Mouse (Mus musculus): ENCODE results near the gene Wdr82. TPM values are rescaled to one million over a fixed set of nuclear protein-coding genes. Genes with fewer than 3 reads are reported as not detected.
A peak's percentile ranks its signal among the peaks of the same experiment; 100 is the strongest.

Gene Wdr82
- 54.7 and 56.4 TPM in 2 replicates for polyA plus RNA-seq (2014; fragmentation: Nextera tagmentation; extraction: Ambion mirVana)

DNA sequence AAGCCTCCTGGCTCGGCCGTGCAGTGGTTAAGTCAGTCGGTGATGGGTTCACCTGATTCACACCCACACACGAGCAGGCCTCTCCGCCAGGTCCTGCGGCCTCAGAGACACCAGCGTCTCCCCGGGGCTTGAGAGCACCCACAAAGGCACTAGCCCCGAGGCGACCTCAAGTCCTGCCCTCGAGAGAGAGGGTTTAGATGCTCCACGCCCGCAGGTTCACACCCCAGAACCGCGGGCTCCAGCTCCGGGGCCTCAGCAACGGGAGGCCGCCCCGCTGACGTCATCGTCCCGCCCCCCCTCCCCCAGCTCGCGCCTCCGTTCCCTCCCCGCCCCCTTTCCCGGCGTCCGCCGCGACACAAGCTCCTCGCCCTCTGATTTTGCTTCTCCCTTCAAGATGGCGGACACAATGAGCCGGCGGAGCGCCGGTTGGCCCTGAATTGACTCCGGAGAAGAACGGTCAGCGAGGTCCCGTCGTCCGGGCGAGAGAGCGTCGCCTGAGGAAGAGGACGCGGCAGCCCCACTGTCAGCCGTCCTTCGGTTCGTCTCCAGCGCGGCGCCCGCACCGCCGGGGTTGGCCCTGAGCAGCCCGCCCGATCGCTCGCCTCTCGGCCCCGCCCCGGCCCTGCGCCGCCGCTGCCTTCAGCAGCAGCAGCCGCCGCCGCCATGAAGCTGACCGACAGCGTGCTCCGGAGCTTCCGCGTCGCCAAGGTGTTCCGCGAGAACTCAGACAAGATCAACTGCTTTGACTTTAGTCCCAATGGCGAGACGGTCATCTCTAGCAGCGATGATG lies at the start of gene Wdr82:
TSS of gene Wdr82 (plus strand) at position 373 of the 790 bp plus-strand sequence.
- peak within 1 kb of the TSS; percentile 94 for H3K4me3 ChIP-seq (ENCODE audit: low read depth, low read length)
- H3K4me2 ChIP-seq (ENCODE audit: low read length) = peak within 1 kb of the TSS; percentile 87
- peak within 1 kb of the TSS; percentile 93 for H3K9ac ChIP-seq (ENCODE audit: low read length)
- H3K4me1 ChIP-seq (ENCODE audit: control insufficient read depth, insufficient read depth, low read length) = peaks cover 27% of the 10 kb centered on the region
- no peaks in the 10 kb centered on the region for H3K9me3 ChIP-seq (replicated peaks; ENCODE audit: control insufficient read depth, low read length)
- peak within 1 kb of the TSS; percentile 97 for H3K27ac ChIP-seq (ENCODE audit: low read depth, low read length)
- H3K27me3 ChIP-seq (replicated peaks; ENCODE audit: control insufficient read depth, insufficient read depth, low read length) = no peaks in the 10 kb centered on the region
- no peaks in the 10 kb centered on the region for H3K36me3 ChIP-seq (ENCODE audit: control insufficient read depth, insufficient read depth, low read length)
- DNase-seq (ENCODE audit: low spot score) = peak; percentile 95
- ATAC-seq = peak; percentile 92
- WGBS = under 1% methylated on average over 68 of the region's 81 CpGs

DNA sequence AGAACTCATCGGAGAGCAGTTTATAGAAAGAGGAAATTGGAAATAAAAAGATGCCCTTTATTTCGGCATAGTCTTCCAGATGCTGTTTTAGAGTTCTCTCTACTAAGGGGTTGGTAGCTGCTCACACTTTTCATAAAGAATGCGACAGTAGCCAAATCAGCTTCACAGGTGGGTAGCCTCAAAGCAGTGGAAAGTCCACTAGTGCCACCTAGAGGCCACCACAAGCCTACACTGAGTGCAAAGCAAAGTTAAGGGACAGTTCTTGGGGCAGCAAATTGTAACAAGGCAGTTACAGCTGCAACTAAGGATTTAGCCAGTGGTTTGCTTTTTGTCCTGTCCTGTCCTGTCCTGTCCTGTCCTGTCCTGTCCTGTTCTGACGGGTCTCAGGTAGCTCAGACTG lies 47.1 kb upstream of the Wdr82 start:
- no peaks in the 10 kb centered on the region for H3K36me3 ChIP-seq (ENCODE audit: control insufficient read depth, insufficient read depth, low read length)
- H3K9ac ChIP-seq (ENCODE audit: low read length) = no peak overlapping the region
- no peak overlapping the region for H3K4me3 ChIP-seq (ENCODE audit: low read depth, low read length)
- no peak for ATAC-seq
- H3K27ac ChIP-seq (ENCODE audit: low read depth, low read length) = no peak overlapping the region
- WGBS = 46% methylated on average over 4 of the region's 4 CpGs
- DNase-seq (ENCODE audit: low spot score) = peak; percentile 76
- peaks cover 19% of the 10 kb centered on the region for H3K4me1 ChIP-seq (ENCODE audit: control insufficient read depth, insufficient read depth, low read length)
- no peaks in the 10 kb centered on the region for H3K9me3 ChIP-seq (replicated peaks; ENCODE audit: control insufficient read depth, low read length)
- H3K4me2 ChIP-seq (ENCODE audit: low read length) = no peak overlapping the region
- no peaks in the 10 kb centered on the region for H3K27me3 ChIP-seq (replicated peaks; ENCODE audit: control insufficient read depth, insufficient read depth, low read length)

- Histone ChIP-seq H3K36me3 (ENCODE audit: control insufficient read depth, insufficient read depth, low read length) (no peaks in the 10 kb centered on the region), H3K4me3 (ENCODE audit: low read depth, low read length) (no peak overlapping the region), H3K9ac (ENCODE audit: low read length) (no peak overlapping the region; the same call in 1 of the 2 replicates), H3K4me2 (ENCODE audit: low read length) (no peak overlapping the region; the same call in 1 of the 2 replicates), H3K9me3 (replicated peaks; ENCODE audit: control insufficient read depth, low read length) (no peaks in the 10 kb centered on the region), H3K4me1 (ENCODE audit: control insufficient read depth, insufficient read depth, low read length) (peaks cover 20% of the 10 kb centered on the region), H3K27me3 (replicated peaks; ENCODE audit: control insufficient read depth, insufficient read depth, low read length) (no peaks in the 10 kb centered on the region), H3K27ac (ENCODE audit: low read depth, low read length) (peak overlapping the region; percentile 92)
- peak; percentile 97 for DNase-seq (ENCODE audit: low spot score)
- WGBS = 0% methylated on average over 2 of the region's 2 CpGs
- ATAC-seq = peak; percentile 95
Measured at GRCm38 (mm10) chr9:106126786-106127251, 43.9 kb upstream of the Wdr82 start.

GRCm38 (mm10) chr9:106129072-106129471 lies 41.7 kb upstream of the Wdr82 start:
- Histone ChIP-seq H3K27ac (ENCODE audit: low read depth, low read length) (no peak overlapping the region), H3K4me2 (ENCODE audit: low read length) (no peak overlapping the region), H3K4me3 (ENCODE audit: low read depth, low read length) (no peak overlapping the region), H3K36me3 (ENCODE audit: control insufficient read depth, insufficient read depth, low read length) (no peaks in the 10 kb centered on the region), H3K9ac (ENCODE audit: low read length) (no peak overlapping the region), H3K27me3 (replicated peaks; ENCODE audit: control insufficient read depth, insufficient read depth, low read length) (no peaks in the 10 kb centered on the region), H3K9me3 (replicated peaks; ENCODE audit: control insufficient read depth, low read length) (no peaks in the 10 kb centered on the region), H3K4me1 (ENCODE audit: control insufficient read depth, insufficient read depth, low read length) (peaks cover 20% of the 10 kb centered on the region)
- ATAC-seq (no peak), DNase-seq (ENCODE audit: low spot score) (no peak)
- WGBS = 88% methylated on average over 2 of the region's 2 CpGs

- Histone ChIP-seq H3K9ac (ENCODE audit: low read length) (no peak overlapping the region), H3K36me3 (ENCODE audit: control insufficient read depth, insufficient read depth, low read length) (no peaks in the 10 kb centered on the region), H3K9me3 (replicated peaks; ENCODE audit: control insufficient read depth, low read length) (no peaks in the 10 kb centered on the region), H3K27me3 (replicated peaks; ENCODE audit: control insufficient read depth, insufficient read depth, low read length) (no peaks in the 10 kb centered on the region), H3K4me3 (ENCODE audit: low read depth, low read length) (no peak overlapping the region), H3K4me1 (ENCODE audit: control insufficient read depth, insufficient read depth, low read length) (peaks cover 20% of the 10 kb centered on the region), H3K4me2 (ENCODE audit: low read length) (no peak overlapping the region), H3K27ac (ENCODE audit: low read depth, low read length) (no peak overlapping the region)
- ATAC-seq = no peak
- no peak for DNase-seq (ENCODE audit: low spot score)
- WGBS = 82% methylated on average over 7 of the region's 7 CpGs
Measured at GRCm38 (mm10) chr9:106130250-106130649, 40.5 kb upstream of the Wdr82 start.

GRCm38 (mm10) chr9:106137671-106138216 lies 33.0 kb upstream of the Wdr82 start:
- Histone ChIP-seq H3K9me3 (replicated peaks; ENCODE audit: control insufficient read depth, low read length) (no peaks in the 10 kb centered on the region), H3K36me3 (ENCODE audit: control insufficient read depth, insufficient read depth, low read length) (no peaks in the 10 kb centered on the region), H3K4me3 (ENCODE audit: low read depth, low read length) (no peak overlapping the region), H3K27me3 (replicated peaks; ENCODE audit: control insufficient read depth, insufficient read depth, low read length) (peaks cover 16% of the 10 kb centered on the region; the same call in 1 of the 2 replicates), H3K4me1 (ENCODE audit: control insufficient read depth, insufficient read depth, low read length) (peaks cover 12% of the 10 kb centered on the region), H3K9ac (ENCODE audit: low read length) (no peak overlapping the region), H3K27ac (ENCODE audit: low read depth, low read length) (no peak overlapping the region), H3K4me2 (ENCODE audit: low read length) (no peak overlapping the region)
- no peak for DNase-seq (ENCODE audit: low spot score)
- WGBS = 38% methylated on average over 10 of the region's 10 CpGs
- no peak for ATAC-seq

- Histone ChIP-seq H3K27ac (ENCODE audit: low read depth, low read length) (no peak overlapping the region; the same call in 1 of the 2 replicates), H3K9me3 (replicated peaks; ENCODE audit: control insufficient read depth, low read length) (no peaks in the 10 kb centered on the region), H3K4me1 (ENCODE audit: control insufficient read depth, insufficient read depth, low read length) (peaks cover 23% of the 10 kb centered on the region), H3K4me3 (ENCODE audit: low read depth, low read length) (no peak overlapping the region), H3K36me3 (ENCODE audit: control insufficient read depth, insufficient read depth, low read length) (no peaks in the 10 kb centered on the region), H3K27me3 (replicated peaks; ENCODE audit: control insufficient read depth, insufficient read depth, low read length) (peaks cover 17% of the 10 kb centered on the region; the same call in 1 of the 2 replicates), H3K9ac (ENCODE audit: low read length) (no peak overlapping the region), H3K4me2 (ENCODE audit: low read length) (no peak overlapping the region)
- peak; percentile 91 for DNase-seq (ENCODE audit: low spot score)
- ATAC-seq = peak; percentile 72
- WGBS = 3% methylated on average over 10 of the region's 10 CpGs
Measured at GRCm38 (mm10) chr9:106139763-106140162, 31.0 kb upstream of the Wdr82 start.

- Histone ChIP-seq H3K9ac (ENCODE audit: low read length) (no peak overlapping the region), H3K4me1 (ENCODE audit: control insufficient read depth, insufficient read depth, low read length) (peaks cover 23% of the 10 kb centered on the region), H3K4me2 (ENCODE audit: low read length) (no peak overlapping the region), H3K36me3 (ENCODE audit: control insufficient read depth, insufficient read depth, low read length) (no peaks in the 10 kb centered on the region), H3K27ac (ENCODE audit: low read depth, low read length) (no peak overlapping the region), H3K4me3 (ENCODE audit: low read depth, low read length) (no peak overlapping the region), H3K27me3 (replicated peaks; ENCODE audit: control insufficient read depth, insufficient read depth, low read length) (peaks cover 17% of the 10 kb centered on the region), H3K9me3 (replicated peaks; ENCODE audit: control insufficient read depth, low read length) (no peaks in the 10 kb centered on the region)
- 78% methylated on average over 12 of the region's 12 CpGs for WGBS
- no peak for ATAC-seq
- no peak for DNase-seq (ENCODE audit: low spot score)
Measured at GRCm38 (mm10) chr9:106141955-106142354, 28.8 kb upstream of the Wdr82 start.

DNA sequence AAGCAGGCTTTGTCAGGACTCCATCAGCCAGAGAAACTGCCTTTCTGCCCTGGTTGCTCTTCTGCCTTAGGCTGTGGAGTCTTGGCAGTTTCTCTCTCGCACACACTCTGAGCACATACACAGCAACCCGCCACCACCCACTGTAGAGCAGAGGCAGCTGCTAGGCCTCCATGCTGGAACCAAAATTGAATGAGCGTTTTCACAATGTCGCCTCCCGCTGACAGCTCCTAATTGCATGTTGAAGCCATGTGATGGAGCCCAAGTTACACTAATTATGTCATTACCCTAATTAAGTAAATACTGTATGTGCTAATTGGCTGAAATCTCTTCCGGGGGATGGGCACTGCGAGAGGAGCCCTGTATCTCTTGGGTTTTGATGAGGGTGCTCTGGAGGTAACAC lies 26.6 kb upstream of the Wdr82 start:
- Histone ChIP-seq H3K4me2 (ENCODE audit: low read length) (no peak overlapping the region), H3K36me3 (ENCODE audit: control insufficient read depth, insufficient read depth, low read length) (no peaks in the 10 kb centered on the region), H3K9me3 (replicated peaks; ENCODE audit: control insufficient read depth, low read length) (no peaks in the 10 kb centered on the region), H3K27ac (ENCODE audit: low read depth, low read length) (no peak overlapping the region), H3K27me3 (replicated peaks; ENCODE audit: control insufficient read depth, insufficient read depth, low read length) (peaks cover 13% of the 10 kb centered on the region), H3K4me3 (ENCODE audit: low read depth, low read length) (no peak overlapping the region), H3K9ac (ENCODE audit: low read length) (no peak overlapping the region), H3K4me1 (ENCODE audit: control insufficient read depth, insufficient read depth, low read length) (peaks cover 33% of the 10 kb centered on the region)
- WGBS = 10% methylated on average over 7 of the region's 7 CpGs
- peak; percentile 92 for DNase-seq (ENCODE audit: low spot score)
- peak; percentile 58 for ATAC-seq
